Mouse (Mus musculus) cortical plate, adult 2 months (tissue): ENCODE measurements around the gene Nrip3. TPM values are rescaled to one million over a fixed set of nuclear protein-coding genes. Genes with fewer than 3 reads are reported as not detected.

Experiments used
- H3K27ac ChIP-seq: fragments of 200-500 bp; 2 replicates; pipeline ENCODE4 v1.5.1; 2012; ENCODE audit warnings: low read length, control low read depth, inconsistent platforms; ENCODE audit not compliant: insufficient read depth
- H3K4me1 ChIP-seq: fragments of 200-500 bp; 2 replicates; pipeline ENCODE4 v1.6.1; 2011; ENCODE audit warnings: low read length; ENCODE audit not compliant: control insufficient read depth, insufficient read depth
- H3K4me3 ChIP-seq: fragments of 200-500 bp; 2 replicates; pipeline ENCODE4 v1.5.1; 2011; ENCODE audit warnings: mild to moderate bottlenecking, low read length, control low read depth; ENCODE audit not compliant: insufficient read depth
- CTCF ChIP-seq: fragments of 200-500 bp; IDR thresholded peaks from 2 replicates; pipeline ENCODE4 v1.5.1; 2011; ENCODE audit warnings: mild to moderate bottlenecking, control low read depth, low read length; ENCODE audit not compliant: insufficient read depth; ENCODE audit errors: extremely low read depth
- POLR2A ChIP-seq: fragments of 200-500 bp; IDR thresholded peaks from 2 replicates; pipeline ENCODE4 v1.6.1; 2011; ENCODE audit warnings: mild to moderate bottlenecking, low read length, control low read depth; ENCODE audit not compliant: insufficient read depth; ENCODE audit errors: extremely low read depth
- polyA plus RNA-seq: library from polyadenylated mRNA; depleted of rRNA; stranded (reverse); fragments of >200 nt; gene quantifications from 2 replicates; pipeline ENCODE4 v1.2.3, GENCODE M21; 2012

The Nrip3 gene
- polyA plus RNA-seq, 1 experiment, result 45.1 TPM

DNA sequence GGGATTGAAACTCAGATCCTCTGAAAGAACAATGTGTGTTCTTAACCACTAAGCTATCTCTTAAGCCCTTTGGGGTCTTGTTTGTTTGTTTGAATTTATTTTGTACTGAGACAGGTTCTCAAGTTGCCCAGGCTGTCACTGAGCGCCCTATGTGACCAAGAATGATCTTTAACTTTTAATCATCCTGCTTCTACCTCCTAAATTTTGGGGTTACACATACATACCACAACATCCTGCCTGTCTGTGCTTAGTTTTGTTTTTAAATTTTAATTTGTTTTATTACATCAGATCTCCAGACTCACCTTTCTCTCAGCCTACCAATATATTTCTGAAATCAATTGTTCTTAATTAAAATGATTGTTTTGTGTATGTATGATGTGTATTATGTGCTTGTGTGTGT, 40.8 kb downstream of the Nrip3 start:
- no peak for TF ChIP-seq CTCF
- no peak for TF ChIP-seq POLR2A

DNA sequence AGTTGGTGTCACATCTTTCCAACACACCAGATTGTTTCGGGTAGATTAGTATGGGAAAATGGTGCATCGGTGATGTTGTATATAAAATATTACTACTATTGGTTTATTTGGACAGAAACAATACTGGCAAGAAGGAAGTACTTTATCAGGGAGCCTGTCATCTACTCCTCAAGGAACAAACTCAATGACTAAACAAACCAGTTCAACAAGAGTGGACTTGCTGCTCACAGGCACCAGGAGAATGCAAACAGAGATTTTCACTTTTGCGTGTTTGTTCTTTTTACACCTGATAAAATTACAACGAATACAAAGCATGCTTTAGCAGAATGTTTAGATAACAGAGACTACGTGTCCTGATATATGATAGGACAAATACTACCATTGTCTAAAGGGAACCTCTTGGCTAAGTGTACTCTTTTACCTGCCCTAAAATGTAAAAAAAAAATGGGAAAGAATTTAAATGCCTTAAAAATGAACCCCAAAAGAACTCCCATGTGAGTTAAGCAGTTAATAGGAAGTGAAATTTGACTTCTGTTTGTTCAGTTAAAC, 41.9 kb downstream of the Nrip3 start:
- no peak for TF ChIP-seq POLR2A
- TF ChIP-seq CTCF, result no peak
- no peaks in the 10 kb centered on the region for H3K4me1 ChIP-seq

More for the DNA sequence above, 40.8 kb downstream of the Nrip3 start:
- Histone ChIP-seq H3K4me1 (no peaks in the 10 kb centered on the region), H3K4me3 (no peak overlapping the region), H3K27ac (no peak overlapping the region)

DNA sequence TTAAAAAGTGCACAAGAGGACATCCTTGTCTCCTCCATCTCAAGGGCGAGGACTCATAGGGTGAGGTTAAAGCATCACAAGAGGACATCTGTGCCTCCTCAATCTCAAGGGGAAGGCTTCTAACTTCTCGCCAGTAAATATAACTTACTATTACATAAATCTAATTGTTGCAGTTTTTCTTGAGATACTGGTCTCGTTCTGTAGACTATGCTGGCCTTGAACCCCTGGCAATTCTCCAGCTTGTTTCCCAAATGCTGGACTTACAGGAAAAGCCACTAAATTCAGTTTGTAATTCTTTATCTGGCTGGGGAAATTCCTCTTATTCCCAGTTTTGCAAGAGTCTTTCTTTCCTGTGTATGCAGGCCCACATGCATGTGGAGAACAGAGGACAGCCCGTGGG, 47.0 kb downstream of the Nrip3 start:
- no peak overlapping the region for H3K27ac ChIP-seq
- TF ChIP-seq POLR2A (no peak), CTCF (no peak)
- no peaks in the 10 kb centered on the region for H3K4me1 ChIP-seq
- no peak overlapping the region for H3K4me3 ChIP-seq

More for the DNA sequence above, 41.9 kb downstream of the Nrip3 start:
- H3K27ac ChIP-seq, result no peak overlapping the region
- no peak overlapping the region for H3K4me3 ChIP-seq

DNA sequence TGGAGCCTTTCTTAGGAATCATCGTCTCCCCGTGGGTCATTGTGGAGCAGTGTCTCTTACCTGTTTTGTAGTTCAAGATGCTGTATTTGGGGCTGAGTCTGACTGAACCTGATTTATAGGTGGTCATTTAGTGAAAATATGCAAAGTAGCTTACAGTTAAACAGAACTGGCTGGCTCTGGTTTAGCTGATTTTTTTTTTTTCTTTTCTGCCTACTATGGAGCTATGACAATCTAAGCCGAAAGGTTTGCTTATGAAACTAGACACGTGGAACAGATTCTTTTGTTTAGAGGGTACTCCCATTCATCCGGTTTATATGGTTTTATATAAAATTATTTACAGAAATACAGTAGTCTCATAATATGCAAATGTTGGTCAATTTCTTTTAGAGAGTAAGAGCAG, 50.2 kb downstream of the Nrip3 start, which contains the start of gene Ascl3:
Ascl3 (minus strand) TSS at position 101 of the 400 bp plus-strand sequence.
- H3K4me1 ChIP-seq, result peaks cover 1% of the 10 kb centered on the region; the same call in 1 of the 2 replicates
- H3K27ac ChIP-seq, result no peak within 1 kb of the TSS
- H3K4me3 ChIP-seq, result no peak within 1 kb of the TSS
- no peak for TF ChIP-seq CTCF

DNA sequence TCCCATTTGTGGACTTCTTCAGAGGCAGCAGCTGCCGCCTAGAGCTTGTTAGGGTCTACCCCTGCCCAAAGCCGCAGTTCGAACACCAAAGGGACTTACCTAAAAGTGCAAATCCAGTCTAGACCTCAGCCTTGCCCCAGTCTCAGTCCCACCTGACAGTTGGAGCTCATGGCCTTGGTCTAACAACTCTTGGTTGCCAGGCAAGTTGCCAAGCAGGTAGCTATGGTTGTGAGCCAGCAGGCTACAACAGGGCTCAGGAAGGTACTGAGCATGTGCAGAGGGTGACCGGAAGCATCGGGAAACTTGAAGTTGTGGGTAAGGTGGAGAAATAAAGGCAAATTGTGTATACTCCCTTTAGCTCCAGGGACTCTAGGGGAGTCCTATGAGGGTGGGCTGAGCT, 58.1 kb downstream of the Nrip3 start, which contains the start of gene BC051019:
BC051019 (minus strand) TSS at position 154 of the 400 bp plus-strand sequence.
- TF ChIP-seq POLR2A, result no peak
- Histone ChIP-seq H3K27ac (no peak within 1 kb of the TSS), H3K4me3 (no peak within 1 kb of the TSS), H3K4me1 (no peaks in the 10 kb centered on the region)

DNA sequence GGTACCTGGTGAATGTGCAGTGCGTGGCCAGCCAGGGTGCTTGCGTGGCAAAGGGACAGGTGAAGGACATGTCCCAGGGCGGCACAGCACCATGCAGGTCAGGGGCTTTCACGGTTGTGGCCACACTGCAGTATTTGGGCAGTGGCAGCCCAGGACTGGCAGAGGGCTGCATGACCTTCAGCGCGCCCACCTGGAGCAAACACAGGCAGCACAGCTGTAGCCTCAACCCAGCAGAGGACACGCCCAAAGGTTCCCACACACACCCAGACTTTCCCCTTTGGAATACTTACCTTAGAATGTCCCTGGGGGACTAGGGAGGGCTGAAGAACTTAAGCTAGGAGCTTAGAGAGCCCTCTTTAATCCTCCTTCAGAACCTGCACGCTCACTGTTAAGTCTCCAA, 58.7 kb downstream of the Nrip3 start:
- H3K4me1 ChIP-seq, result no peaks in the 10 kb centered on the region
- TF ChIP-seq POLR2A, result no peak
- TF ChIP-seq CTCF, result no peak
- no peak overlapping the region for H3K27ac ChIP-seq
- no peak overlapping the region for H3K4me3 ChIP-seq

DNA sequence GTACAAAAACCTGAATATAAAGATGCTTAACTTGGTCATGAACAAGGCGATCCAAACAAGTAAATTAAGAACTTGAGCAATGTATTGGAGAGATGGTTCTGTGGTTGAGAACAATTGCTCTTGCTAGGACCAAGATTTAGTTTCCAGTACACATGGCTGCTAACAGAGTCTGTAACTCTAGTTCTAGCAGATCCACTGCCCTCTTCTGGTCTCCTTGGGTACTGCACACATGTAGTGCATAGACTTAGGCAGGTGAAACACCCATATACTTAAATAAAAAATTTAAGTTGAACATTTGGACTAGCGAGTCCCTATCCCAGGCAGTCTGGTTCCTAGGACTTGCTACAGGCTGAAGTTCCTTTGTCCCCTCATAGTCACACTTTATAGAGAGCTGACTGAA, 59.2 kb downstream of the Nrip3 start:
- Histone ChIP-seq H3K4me3 (no peak overlapping the region), H3K27ac (no peak overlapping the region), H3K4me1 (no peaks in the 10 kb centered on the region)
- TF ChIP-seq CTCF (no peak), POLR2A (no peak)

DNA sequence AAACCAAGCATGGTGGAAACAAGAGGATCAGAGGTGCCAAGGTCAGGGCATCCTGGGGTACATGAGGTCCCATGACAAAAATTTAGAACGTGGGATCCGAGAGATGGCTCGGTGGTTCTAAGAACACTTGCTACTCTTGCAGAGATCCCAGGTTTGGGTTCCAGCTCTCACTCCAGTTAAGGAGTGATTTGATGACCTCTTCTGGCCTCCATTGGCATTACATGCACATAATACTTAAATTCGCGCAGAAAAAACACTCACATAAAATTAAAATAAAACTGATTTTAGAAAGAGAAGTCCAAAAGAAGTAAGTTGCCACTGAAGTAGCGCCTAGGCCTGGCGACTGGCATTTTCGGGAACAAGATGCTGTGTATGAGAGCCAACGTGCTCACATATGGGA, 62.5 kb downstream of the Nrip3 start:
- TF ChIP-seq CTCF (peak; percentile 56; the same call in 1 of the 2 replicates), POLR2A (no peak)
- Histone ChIP-seq H3K27ac (no peak overlapping the region), H3K4me3 (no peak overlapping the region), H3K4me1 (no peaks in the 10 kb centered on the region)

DNA sequence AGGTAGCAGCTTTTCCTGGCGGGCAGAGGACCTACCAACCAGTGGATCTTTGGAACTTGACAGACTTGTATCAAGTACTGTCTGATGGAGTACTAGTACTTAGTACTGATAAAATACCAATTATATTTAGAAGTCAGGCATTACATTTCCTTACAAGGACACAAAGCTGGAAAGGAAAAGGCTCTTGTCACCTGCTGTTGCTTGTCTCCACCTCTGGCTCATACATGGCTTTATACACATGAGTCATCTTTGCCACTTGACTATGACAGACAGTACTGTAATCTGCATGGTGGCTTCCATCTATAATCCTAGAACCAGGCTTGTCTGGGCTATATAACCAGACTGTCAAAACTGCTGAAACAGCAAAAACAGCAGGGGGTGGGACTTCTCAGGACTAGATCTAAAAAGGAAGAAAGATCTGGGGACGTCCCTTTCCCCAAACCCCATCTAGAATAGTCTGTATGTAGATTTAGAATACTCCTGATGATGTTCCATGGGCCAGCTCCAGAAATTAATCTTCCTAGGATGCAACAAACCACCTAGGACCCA, 68.3 kb downstream of the Nrip3 start:
- TF ChIP-seq CTCF (no peak), POLR2A (no peak)
- Histone ChIP-seq H3K4me1 (no peaks in the 10 kb centered on the region), H3K27ac (no peak overlapping the region), H3K4me3 (no peak overlapping the region)

DNA sequence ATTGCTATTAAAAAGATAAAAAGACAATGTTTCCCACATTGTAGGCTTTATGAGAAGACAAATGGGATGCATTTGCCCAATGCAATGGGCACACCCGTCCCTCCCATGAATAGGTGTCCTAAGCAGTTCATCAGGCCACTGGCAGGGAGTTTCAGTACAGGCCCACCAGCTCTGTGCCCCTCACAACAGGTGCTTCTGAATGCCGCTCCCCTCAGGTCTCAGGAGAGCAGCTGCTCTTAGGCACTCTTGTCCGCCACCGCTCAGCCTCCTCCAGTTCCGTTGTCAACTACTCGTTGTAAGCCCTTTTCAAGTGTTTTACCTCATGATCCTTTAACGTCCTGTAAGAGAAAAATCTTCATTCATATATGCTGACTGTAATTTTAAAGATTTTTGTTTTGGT, 69.6 kb downstream of the Nrip3 start:
- Histone ChIP-seq H3K4me3 (no peak overlapping the region), H3K4me1 (peaks cover 4% of the 10 kb centered on the region; the same call in 1 of the 2 replicates), H3K27ac (no peak overlapping the region)
- TF ChIP-seq POLR2A (no peak), CTCF (no peak)

DNA sequence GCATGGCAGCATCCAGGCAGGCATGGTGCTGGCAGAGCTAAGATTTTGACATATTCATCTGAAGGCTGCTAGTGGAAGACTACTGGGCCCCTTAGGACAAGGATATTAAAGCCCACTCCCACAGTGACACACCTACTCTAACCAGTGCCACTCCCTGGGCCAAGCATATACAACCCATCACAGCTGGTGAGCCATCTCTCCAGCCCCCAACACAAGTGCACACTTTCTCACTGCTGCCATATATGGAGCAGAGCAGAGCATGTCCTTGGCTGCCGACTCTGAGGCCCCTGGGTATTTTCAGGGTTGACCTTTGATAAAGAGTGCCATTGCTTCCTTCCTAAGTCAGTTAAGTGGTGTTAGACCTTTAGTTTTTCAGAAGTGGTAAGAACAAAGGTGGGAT, 71.8 kb downstream of the Nrip3 start:
- Histone ChIP-seq H3K27ac (no peak overlapping the region), H3K4me3 (no peak overlapping the region), H3K4me1 (peaks cover 4% of the 10 kb centered on the region; the same call in 1 of the 2 replicates)
- TF ChIP-seq POLR2A, result no peak
- TF ChIP-seq CTCF, result no peak
